Mouse (Mus musculus): ENCODE measurements around the gene Prss56.

DNA sequence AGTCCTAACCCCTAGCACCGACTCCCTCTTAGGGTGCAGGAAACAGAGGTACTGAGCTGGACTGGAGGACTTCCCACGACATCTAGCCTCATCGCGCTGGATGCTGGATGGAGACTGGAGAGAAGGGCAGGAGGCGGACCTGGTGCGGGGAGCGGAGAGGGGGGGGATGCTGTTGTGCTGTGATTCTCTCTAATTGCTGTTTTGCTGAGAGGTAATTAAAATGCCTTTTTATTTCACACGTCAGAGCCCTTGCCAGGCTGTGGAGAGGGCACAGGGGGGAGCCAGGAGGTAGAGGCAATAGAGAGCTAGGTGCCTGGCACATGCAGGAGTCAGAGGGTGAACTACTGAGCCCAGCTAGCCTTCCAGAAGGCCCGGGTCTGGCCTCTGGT, 18.3 kb upstream of the Prss56 start:
- TF ChIP-seq CTCF (IDR thresholded peaks at IDR 0.05; ENCODE audit: borderline replicate concordance, extremely low read depth, insufficient read depth, insufficient read length) (no peak), POLR2A (IDR thresholded peaks at IDR 0.05; ENCODE audit: borderline replicate concordance, extremely low read depth, insufficient read depth, insufficient read length, poor library complexity, severe bottlenecking) (no peak)

Data from brain, embryonic 14.5 days (tissue).